ENCODE assay signal across 27 mouse cellular contexts in the genomic region with DNA sequence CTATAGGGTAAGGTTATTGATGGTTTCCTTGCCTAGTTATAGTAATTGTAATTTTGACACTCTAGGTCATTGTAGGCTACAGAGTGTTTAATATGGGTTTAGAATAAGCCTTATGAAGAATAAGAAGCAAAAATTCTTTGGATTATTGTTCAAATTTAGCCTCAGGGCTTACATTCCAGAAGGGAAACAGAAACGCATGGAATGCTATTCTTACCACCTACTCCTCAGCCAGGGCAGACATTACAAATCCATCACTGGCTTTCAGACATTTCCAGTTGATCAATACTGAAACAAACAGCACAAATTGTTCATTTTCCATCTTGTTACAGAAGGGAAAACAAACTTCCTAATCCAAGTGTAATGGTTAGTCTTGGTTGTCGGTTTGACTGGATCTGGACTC.
"Had no signal": no experiment of that assay in that cellular context is flagged by ENCODE, and none has a peak within 500 bp of the region (broad histone marks: within the 10 kb centered on the region; RNA-seq: fewer than 3 reads in every experiment).

No protein-coding gene starts in this region.

- H3K4me3 ChIP-seq: embryonic facial prominence, embryonic 10.5 days; embryonic facial prominence, embryonic 12.5 days; embryonic facial prominence, embryonic 13.5 days; embryonic facial prominence, embryonic 15.5 days; erythroblast, embryonic 14.5 days; forebrain, embryonic 10.5 days; forebrain, embryonic 12.5 days; forebrain, embryonic 13.5 days; forebrain, embryonic 15.5 days; gastrocnemius, adult 2 months; heart, adult 2 months had no signal

- H3K9ac ChIP-seq: embryonic facial prominence, embryonic 12.5 days; embryonic facial prominence, embryonic 13.5 days; embryonic facial prominence, embryonic 15.5 days; forebrain, embryonic 12.5 days; forebrain, embryonic 13.5 days; forebrain, embryonic 15.5 days; forebrain, postnatal 0 days had no signal

- H3K4me2 ChIP-seq: embryonic facial prominence, embryonic 12.5 days; embryonic facial prominence, embryonic 13.5 days; embryonic facial prominence, embryonic 15.5 days; forebrain, embryonic 12.5 days; forebrain, embryonic 13.5 days; forebrain, embryonic 15.5 days had no signal

- H3K9me3 ChIP-seq: embryonic facial prominence, embryonic 10.5 days; embryonic facial prominence, embryonic 12.5 days; embryonic facial prominence, embryonic 13.5 days; embryonic facial prominence, embryonic 15.5 days; forebrain, embryonic 10.5 days; forebrain, embryonic 12.5 days; forebrain, embryonic 13.5 days; forebrain, embryonic 15.5 days had no signal

- H3K27ac ChIP-seq: embryonic facial prominence, embryonic 10.5 days; embryonic facial prominence, embryonic 12.5 days; embryonic facial prominence, embryonic 13.5 days; embryonic facial prominence, embryonic 15.5 days; forebrain, embryonic 10.5 days; forebrain, embryonic 12.5 days; forebrain, embryonic 13.5 days; forebrain, embryonic 15.5 days; gastrocnemius, adult 2 months; heart, adult 2 months had no signal

- H3K27me3 ChIP-seq: embryonic facial prominence, embryonic 12.5 days; embryonic facial prominence, embryonic 15.5 days; forebrain, embryonic 12.5 days; forebrain, embryonic 13.5 days; forebrain, embryonic 15.5 days had no signal

- H3K36me3 ChIP-seq: embryonic facial prominence, embryonic 10.5 days; embryonic facial prominence, embryonic 12.5 days; embryonic facial prominence, embryonic 13.5 days; embryonic facial prominence, embryonic 15.5 days; forebrain, embryonic 10.5 days; forebrain, embryonic 12.5 days; forebrain, embryonic 15.5 days had no signal

- DNase-seq: cerebellum, adult 8-10 months; cerebellum, adult 9-10 months; cerebellum, adult 9-11 months; cerebellum, postnatal 10 days; cerebellum, postnatal 14 days; cerebellum, postnatal 25 days; cerebellum, postnatal 36 days; embryo, embryonic 11 days; forebrain, postnatal 0 days; gastrocnemius, adult 2 months; gastrocnemius, postnatal 10 days; gastrocnemius, postnatal 14 days; gastrocnemius, postnatal 25 days; gastrocnemius, postnatal 36 days; heart, adult 11 months; heart, adult 2 months had no signal

- ATAC-seq: forebrain, embryonic 13.5 days; forebrain, embryonic 14.5 days; forebrain, embryonic 15.5 days; forebrain, embryonic 16.5 days; forebrain, postnatal 0 days had no signal
